Mouse (Mus musculus) hindbrain, embryonic 12.5 days (tissue): Measurements from ENCODE around the gene 9030624G23Rik. TPM values are rescaled to one million over a fixed set of nuclear protein-coding genes. Genes with fewer than 3 reads are reported as not detected.
A peak's percentile ranks its signal among the peaks of the same experiment; 100 is the strongest.
"Not testable (repeated sequence)": the region's sequence is repeated elsewhere in the genome, so short reads cannot be mapped to it uniquely, and the experiment has no call there.

ENCODE experiments used
- ATAC-seq: fragments of 200-750 bp; cut with Nextera tagmentation; 2 replicates; pipeline ENCODE4 v1.8.0; 2017; ENCODE audit warnings: moderate TSS enrichment; ENCODE audit not compliant: low FRiP score
- H3K27ac ChIP-seq: fragments of 300-500 bp; sonication (generic); 2 replicates; pipeline ENCODE4 v1.5.1; 2016; ENCODE audit warnings: mild to moderate bottlenecking
- H3K27me3 ChIP-seq: fragments of 300-500 bp; sonication (generic); 2 replicates; pipeline ENCODE4 v1.6.1; 2016; ENCODE audit warnings: mild to moderate bottlenecking
- H3K36me3 ChIP-seq: fragments of 300-500 bp; sonication (generic); 2 replicates; pipeline ENCODE4 v1.6.1; 2016; ENCODE audit warnings: mild to moderate bottlenecking
- H3K4me1 ChIP-seq: fragments of 300-500 bp; sonication (generic); 2 replicates; pipeline ENCODE4 v1.6.1; 2016
- H3K4me2 ChIP-seq: fragments of 300-500 bp; sonication (generic); replicated peaks from 2 replicates; pipeline ENCODE4 v1.6.1; 2016; ENCODE audit warnings: mild to moderate bottlenecking
- H3K4me3 ChIP-seq: fragments of 300-500 bp; sonication (generic); 2 replicates; pipeline ENCODE4 v1.5.1; 2016; ENCODE audit warnings: mild to moderate bottlenecking
- H3K9ac ChIP-seq: fragments of 300-500 bp; sonication (generic); 2 replicates; pipeline ENCODE4 v1.6.1; 2016; ENCODE audit warnings: mild to moderate bottlenecking, moderate library complexity
- H3K9me3 ChIP-seq: fragments of 300-500 bp; sonication (generic); replicated peaks from 2 replicates; pipeline ENCODE4 v1.6.1; 2016; ENCODE audit warnings: mild to moderate bottlenecking
- WGBS: fragments of 180-500 bp; shearing (Covaris S2); methylation state at CpG from one replicate; pipeline ENCODE4 v1.1.7; 2016; 5-methylcytosine and 5-hydroxymethylcytosine counted together
- polyA plus RNA-seq: library from polyadenylated mRNA; unstranded; fragments of >200 nt; fragmentation: Nextera tagmentation; extraction: Ambion mirVana; gene quantifications from 2 replicates; pipeline ENCODE4 v1.2.1, GENCODE M21; 2016

9030624G23Rik gene
- 3.1 and 3.3 TPM in 2 replicates for polyA plus RNA-seq

- WGBS = 1% methylated on average over 35 of the region's 39 CpGs
Observed at GRCm38 (mm10) chr12:24097108-24097520, at the start of gene 9030624G23Rik. Gene 9030624G23Rik, minus strand, starts transcription at chr12:24097246.

GRCm38 (mm10) chr12:24083096-24083495 lies 13.9 kb downstream of the 9030624G23Rik start:
- not testable (repeated sequence) for H3K36me3 ChIP-seq, H3K27ac ChIP-seq, H3K4me1 ChIP-seq, H3K9me3 ChIP-seq, H3K4me2 ChIP-seq, H3K27me3 ChIP-seq, H3K4me3 ChIP-seq, ATAC-seq, H3K9ac ChIP-seq
- WGBS = 95% methylated on average over 2 of the region's 5 CpGs

More at GRCm38 (mm10) chr12:24097108-24097520, at the start of gene 9030624G23Rik:
- H3K4me1 ChIP-seq, ATAC-seq, H3K9me3 ChIP-seq, H3K27me3 ChIP-seq, H3K27ac ChIP-seq, H3K36me3 ChIP-seq: not testable (repeated sequence)
- Histone ChIP-seq H3K9ac (peak within 1 kb of the TSS; percentile 47), H3K4me3 (peak within 1 kb of the TSS; percentile 43), H3K4me2 (peak within 1 kb of the TSS; percentile 44)
